Mouse (Mus musculus) neural tube, embryonic 13.5 days (tissue): ENCODE data around the gene Pigyl. TPM values are rescaled to one million over a fixed set of nuclear protein-coding genes. Genes with fewer than 3 reads are reported as not detected.
"Not testable (repeated sequence)": the region's sequence is repeated elsewhere in the genome, so short reads cannot be mapped to it uniquely, and the experiment has no call there.

Source experiments
- ATAC-seq: fragments of 200-750 bp; cut with Nextera tagmentation; 2 replicates; pipeline ENCODE4 v1.8.0; 2017; ENCODE audit warnings: low read depth, mild to moderate bottlenecking, moderate TSS enrichment, moderate library complexity
- H3K27ac ChIP-seq: fragments of 300-500 bp; sonication (generic); replicated peaks from 2 replicates; pipeline ENCODE4 v1.5.1; 2015; ENCODE audit warnings: moderate library complexity, mild to moderate bottlenecking, inconsistent platforms
- H3K27me3 ChIP-seq: fragments of 300-500 bp; sonication (generic); 2 replicates; pipeline ENCODE4 v1.6.1; 2015; ENCODE audit warnings: mild to moderate bottlenecking, inconsistent platforms
- H3K36me3 ChIP-seq: fragments of 300-500 bp; sonication (generic); 2 replicates; pipeline ENCODE4 v1.6.1; 2015; ENCODE audit warnings: mild to moderate bottlenecking, inconsistent platforms
- H3K4me1 ChIP-seq: fragments of 300-500 bp; sonication (generic); replicated peaks from 2 replicates; pipeline ENCODE4 v1.6.1; 2015; ENCODE audit warnings: inconsistent platforms
- H3K4me2 ChIP-seq: fragments of 300-500 bp; sonication (generic); 2 replicates; pipeline ENCODE4 v1.6.1; 2015; ENCODE audit warnings: inconsistent platforms, mild to moderate bottlenecking, moderate library complexity
- H3K4me3 ChIP-seq: fragments of 300-500 bp; sonication (generic); 2 replicates; pipeline ENCODE4 v1.5.1; 2015; ENCODE audit warnings: mild to moderate bottlenecking, inconsistent platforms
- H3K9ac ChIP-seq: fragments of 300-500 bp; sonication (generic); 2 replicates; pipeline ENCODE4 v1.6.1; 2015; ENCODE audit warnings: moderate library complexity, mild to moderate bottlenecking, inconsistent platforms
- H3K9me3 ChIP-seq: fragments of 300-500 bp; sonication (generic); 2 replicates; pipeline ENCODE4 v1.6.1; 2016; ENCODE audit warnings: inconsistent platforms
- WGBS: fragments of 180-500 bp; shearing (Covaris S2); methylation state at CpG from one replicate; pipeline ENCODE4 v1.1.7; 2015; 5-methylcytosine and 5-hydroxymethylcytosine counted together
- polyA plus RNA-seq: library from polyadenylated mRNA; unstranded; fragments of >200 nt; fragmentation: Nextera tagmentation; extraction: Ambion mirVana; gene quantifications from 2 replicates; pipeline ENCODE4 v1.2.1, GENCODE M21; 2015

The Pigyl gene
- polyA plus RNA-seq, 1 experiment from 2014 or later, result 83.8 TPM

- no peaks in the 10 kb centered on the region for H3K4me1 ChIP-seq
- no peak overlapping the region for H3K4me2 ChIP-seq
- peak; percentile 79 for ATAC-seq
- H3K27me3 ChIP-seq, result no peaks in the 10 kb centered on the region
- H3K36me3 ChIP-seq, result no peaks in the 10 kb centered on the region
- H3K9ac ChIP-seq, result no peak overlapping the region
- 55% methylated on average over 17 of the region's 17 CpGs for WGBS
- H3K4me3 ChIP-seq, result no peak overlapping the region
- no peak overlapping the region for H3K27ac ChIP-seq
- no peaks in the 10 kb centered on the region for H3K9me3 ChIP-seq
Measured at GRCm38 (mm10) chr9:22143108-22144037, 13.3 kb upstream of the Pigyl start.

GRCm38 (mm10) chr9:22144304-22144965, 12.2 kb upstream of the Pigyl start:
- H3K9me3 ChIP-seq, result no peaks in the 10 kb centered on the region
- H3K36me3 ChIP-seq, result no peaks in the 10 kb centered on the region
- H3K9ac ChIP-seq, result no peak overlapping the region
- H3K27ac ChIP-seq, result no peak overlapping the region
- ATAC-seq, result no peak
- no peak overlapping the region for H3K4me2 ChIP-seq
- H3K27me3 ChIP-seq, result no peaks in the 10 kb centered on the region
- WGBS, result 88% methylated on average over 8 of the region's 8 CpGs
- no peaks in the 10 kb centered on the region for H3K4me1 ChIP-seq
- no peak overlapping the region for H3K4me3 ChIP-seq

- Histone ChIP-seq H3K9me3 (no peaks in the 10 kb centered on the region), H3K27ac (no peak overlapping the region), H3K4me3 (no peak overlapping the region), H3K4me2 (no peak overlapping the region), H3K4me1 (no peaks in the 10 kb centered on the region), H3K9ac (no peak overlapping the region), H3K36me3 (no peaks in the 10 kb centered on the region), H3K27me3 (no peaks in the 10 kb centered on the region)
- ATAC-seq, result no peak
- WGBS, result 78% methylated on average over 20 of the region's 20 CpGs
Measured at GRCm38 (mm10) chr9:22149426-22150248, 7.0 kb upstream of the Pigyl start.

- H3K27me3 ChIP-seq, H3K9ac ChIP-seq, H3K4me1 ChIP-seq, H3K4me3 ChIP-seq, H3K9me3 ChIP-seq, ATAC-seq, H3K36me3 ChIP-seq, H3K27ac ChIP-seq, H3K4me2 ChIP-seq: not testable (repeated sequence)
- 87% methylated on average over 7 of the region's 7 CpGs for WGBS
Measured at GRCm38 (mm10) chr9:22150249-22150693, 6.4 kb upstream of the Pigyl start.

GRCm38 (mm10) chr9:22150946-22151345, 5.7 kb upstream of the Pigyl start:
- no peak overlapping the region for H3K9ac ChIP-seq
- no peaks in the 10 kb centered on the region for H3K9me3 ChIP-seq
- no peak overlapping the region for H3K4me2 ChIP-seq
- H3K36me3 ChIP-seq, result no peaks in the 10 kb centered on the region
- peaks cover 4% of the 10 kb centered on the region; the same call in 1 of the 2 replicates for H3K4me1 ChIP-seq
- H3K4me3 ChIP-seq, result no peak overlapping the region
- no peak for ATAC-seq
- no peak overlapping the region for H3K27ac ChIP-seq
- no peaks in the 10 kb centered on the region for H3K27me3 ChIP-seq
- 75% methylated on average over 2 of the region's 2 CpGs for WGBS

- Histone ChIP-seq H3K4me3 (no peak overlapping the region), H3K4me1 (peaks cover 25% of the 10 kb centered on the region), H3K27me3 (no peaks in the 10 kb centered on the region), H3K36me3 (no peaks in the 10 kb centered on the region), H3K27ac (no peak overlapping the region), H3K9ac (no peak overlapping the region), H3K9me3 (no peaks in the 10 kb centered on the region), H3K4me2 (no peak overlapping the region)
- ATAC-seq, result no peak
- 91% methylated on average over 3 of the region's 3 CpGs for WGBS
Measured at GRCm38 (mm10) chr9:22153810-22154209, 2.8 kb upstream of the Pigyl start.

- no peak overlapping the region for H3K9ac ChIP-seq
- H3K4me2 ChIP-seq, result no peak overlapping the region; the same call in 1 of the 2 replicates
- no peak overlapping the region for H3K4me3 ChIP-seq
- WGBS, result 31% methylated on average over 10 of the region's 10 CpGs
- no peaks in the 10 kb centered on the region for H3K36me3 ChIP-seq
- H3K9me3 ChIP-seq, result no peaks in the 10 kb centered on the region
- H3K27me3 ChIP-seq, result no peaks in the 10 kb centered on the region
- ATAC-seq, result peak; percentile 8; the same call in 1 of the 2 replicates
- H3K27ac ChIP-seq, result no peak overlapping the region
- H3K4me1 ChIP-seq, result peaks cover 25% of the 10 kb centered on the region
Measured at GRCm38 (mm10) chr9:22155614-22156013, 1.0 kb upstream of the Pigyl start.

GRCm38 (mm10) chr9:22157516-22158265, 1.0 kb downstream of the Pigyl start:
- no peak for ATAC-seq
- 67% methylated on average over 34 of the region's 34 CpGs for WGBS
- Histone ChIP-seq H3K9ac (peak overlapping the region; percentile 89), H3K4me1 (peaks cover 25% of the 10 kb centered on the region), H3K36me3 (no peaks in the 10 kb centered on the region), H3K27me3 (no peaks in the 10 kb centered on the region), H3K4me3 (peak overlapping the region; percentile 61), H3K27ac (peak overlapping the region; percentile 88; the same call in 1 of the 2 replicates), H3K4me2 (peak overlapping the region; percentile 61), H3K9me3 (no peaks in the 10 kb centered on the region)

GRCm38 (mm10) chr9:22161299-22161698, 4.7 kb downstream of the Pigyl start:
- no peak overlapping the region for H3K27ac ChIP-seq
- ATAC-seq, result no peak
- 41% methylated on average over 6 of the region's 6 CpGs for WGBS
- no peaks in the 10 kb centered on the region for H3K36me3 ChIP-seq
- no peaks in the 10 kb centered on the region for H3K9me3 ChIP-seq
- no peak overlapping the region for H3K9ac ChIP-seq
- no peak overlapping the region for H3K4me2 ChIP-seq
- H3K4me1 ChIP-seq, result peaks cover 23% of the 10 kb centered on the region
- H3K27me3 ChIP-seq, result no peaks in the 10 kb centered on the region
- no peak overlapping the region for H3K4me3 ChIP-seq

GRCm38 (mm10) chr9:22162305-22162704, 5.7 kb downstream of the Pigyl start:
- no peaks in the 10 kb centered on the region for H3K27me3 ChIP-seq
- WGBS, result 84% methylated on average over 9 of the region's 9 CpGs

GRCm38 (mm10) chr9:22162912-22163311, 6.3 kb downstream of the Pigyl start:
- 87% methylated on average over 7 of the region's 7 CpGs for WGBS
- H3K9me3 ChIP-seq, result no peaks in the 10 kb centered on the region

More at GRCm38 (mm10) chr9:22162305-22162704, 5.7 kb downstream of the Pigyl start:
- H3K9ac ChIP-seq, result no peak overlapping the region
- no peaks in the 10 kb centered on the region for H3K36me3 ChIP-seq
- H3K4me3 ChIP-seq, result no peak overlapping the region
- H3K9me3 ChIP-seq, result no peaks in the 10 kb centered on the region
- no peak for ATAC-seq
- no peak overlapping the region for H3K27ac ChIP-seq
- no peak overlapping the region for H3K4me2 ChIP-seq
- peaks cover 20% of the 10 kb centered on the region for H3K4me1 ChIP-seq

More at GRCm38 (mm10) chr9:22162912-22163311, 6.3 kb downstream of the Pigyl start:
- no peak overlapping the region for H3K27ac ChIP-seq
- ATAC-seq, result no peak
- no peak overlapping the region for H3K4me2 ChIP-seq
- no peak overlapping the region for H3K4me3 ChIP-seq
- no peaks in the 10 kb centered on the region for H3K36me3 ChIP-seq
- H3K9ac ChIP-seq, result no peak overlapping the region
- no peaks in the 10 kb centered on the region for H3K27me3 ChIP-seq
- H3K4me1 ChIP-seq, result peaks cover 13% of the 10 kb centered on the region
